Mouse (Mus musculus) gastrocnemius, postnatal 25 days (tissue): ENCODE measurements at regions not wholly inside any gene's neighbourhood (a gene's known extent, or its start where the extent isn't known, plus 50 kb on each side); places are given as distances from the start of the nearest gene placed in this dataset.

ENCODE experiments used
- DNase-seq: peaks from one replicate; pipeline ENCODE4 v3.0.0; 2022

DNA sequence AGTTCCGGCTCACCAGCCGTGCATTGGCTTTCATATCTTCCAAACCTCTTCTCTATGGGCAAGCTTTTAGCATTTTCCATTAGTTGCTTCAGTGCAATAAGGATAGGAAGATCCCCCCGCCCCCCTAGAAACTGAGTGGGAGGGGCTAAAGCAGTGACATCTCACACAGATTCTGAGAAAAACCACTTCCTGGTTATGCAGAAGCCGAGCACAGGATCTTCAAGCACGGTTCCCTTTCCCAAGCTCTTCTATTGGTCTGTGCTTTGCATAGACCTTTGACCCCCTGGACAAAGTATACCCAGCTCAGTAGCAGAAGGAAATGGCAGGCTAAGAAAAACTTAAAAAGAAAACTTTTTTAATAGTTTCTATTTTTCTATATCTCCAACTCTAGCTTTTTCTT, 86.1 kb upstream of the Cep162 start:
- DNase-seq, result no peak

DNA sequence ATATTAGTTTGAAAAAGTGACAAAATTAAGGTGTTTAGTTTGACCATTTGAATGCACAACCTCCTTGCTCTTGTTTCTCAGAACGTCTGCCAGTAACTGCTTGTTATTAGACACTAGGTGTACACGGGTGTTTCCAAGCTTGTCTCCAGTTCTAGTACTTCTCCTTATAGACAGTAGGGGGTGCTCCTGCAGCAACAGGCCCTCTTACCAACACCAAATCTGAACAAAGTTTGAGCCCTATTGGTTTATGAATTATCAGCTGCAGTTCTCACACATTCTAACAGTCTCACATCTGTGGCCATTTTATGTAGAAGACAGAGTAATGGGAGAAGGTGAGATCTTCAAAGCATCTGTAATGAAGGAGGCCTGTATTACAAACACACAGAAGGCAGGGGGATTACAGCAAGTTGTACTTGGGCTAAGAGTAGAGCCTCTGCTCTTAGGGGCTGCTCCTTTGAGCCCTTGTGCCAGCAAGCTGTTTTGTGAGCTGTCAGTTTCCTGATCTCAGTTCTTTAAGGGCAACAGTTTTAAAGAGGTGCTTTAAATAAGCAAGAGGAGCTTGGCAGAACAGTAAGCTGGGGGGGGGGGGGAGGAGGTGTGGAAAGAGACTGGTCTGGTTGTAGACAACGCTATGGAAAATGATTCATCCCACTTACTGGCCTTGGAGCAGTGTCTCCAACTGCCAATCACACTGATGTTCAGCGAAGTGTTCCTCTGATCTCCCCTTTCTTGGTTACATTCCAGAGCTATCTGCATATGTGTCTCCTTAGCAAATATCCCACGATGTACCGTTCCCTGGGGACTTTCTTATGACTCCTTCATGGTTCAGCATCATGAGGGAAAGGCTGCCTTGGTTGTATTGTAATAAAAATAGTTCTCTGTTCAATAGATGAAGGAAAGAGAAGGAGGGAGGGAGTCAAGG, 71.3 kb upstream of the Cep162 start:
- DNase-seq, result no peak

DNA sequence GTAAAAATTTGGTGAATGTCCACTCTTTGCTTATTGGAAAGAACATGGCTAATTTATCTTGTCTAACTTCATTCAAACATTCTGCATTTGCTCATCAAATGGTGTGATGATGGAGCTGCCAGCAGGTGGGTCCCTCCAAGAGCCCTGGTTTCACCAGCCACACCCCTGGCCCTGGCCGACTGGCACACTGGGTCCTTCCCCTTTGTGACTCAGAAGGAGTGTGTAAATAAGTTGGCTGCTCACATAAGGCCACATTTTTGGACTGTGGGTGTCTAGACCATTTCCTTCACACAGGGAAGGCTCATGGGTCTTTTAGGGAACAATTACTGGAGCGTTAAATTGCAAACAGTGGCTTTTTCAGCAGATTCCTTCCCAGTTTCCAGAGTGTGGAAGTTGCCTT, 68.4 kb upstream of the Cep162 start:
- no peak for DNase-seq

DNA sequence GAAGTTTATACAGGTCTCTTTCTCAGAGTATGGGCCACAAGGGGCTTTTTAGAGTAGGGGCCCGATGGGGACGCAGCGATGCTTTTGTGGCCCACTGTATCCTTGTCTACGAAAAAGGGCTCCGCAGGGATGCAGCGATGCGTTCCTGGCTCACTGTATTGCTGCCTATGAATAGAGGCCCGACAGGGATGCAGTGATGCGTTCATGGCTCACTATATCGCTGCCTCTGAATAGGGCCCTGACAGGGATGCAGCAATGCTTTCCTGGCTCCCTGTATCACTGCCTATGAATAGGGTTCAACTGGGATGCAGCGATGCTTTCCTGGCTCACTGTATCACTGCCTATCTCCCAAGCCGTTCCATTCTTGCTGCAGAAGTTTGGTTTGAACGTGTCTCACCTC, 65.4 kb upstream of the Cep162 start:
- DNase-seq, result no peak

DNA sequence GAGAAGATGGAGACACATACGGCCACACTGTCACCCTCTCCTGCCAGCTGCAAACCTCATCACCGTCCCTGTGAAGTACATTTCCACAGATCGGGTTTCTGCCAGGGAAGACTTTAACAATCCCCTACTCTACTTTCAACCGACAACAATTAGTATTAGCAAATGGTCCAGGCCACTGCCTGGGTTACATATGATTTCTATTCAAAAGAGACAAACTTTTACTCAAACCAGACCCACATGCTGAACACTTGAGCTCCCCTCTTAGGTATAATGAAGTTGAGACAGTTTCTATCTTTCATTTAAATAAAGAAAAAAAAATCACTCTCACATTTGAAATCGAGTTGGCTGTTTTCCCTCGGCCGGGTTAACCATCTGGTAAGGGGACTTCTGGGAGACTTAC, 63.4 kb upstream of the Cep162 start:
- peak; percentile 7 for DNase-seq

DNA sequence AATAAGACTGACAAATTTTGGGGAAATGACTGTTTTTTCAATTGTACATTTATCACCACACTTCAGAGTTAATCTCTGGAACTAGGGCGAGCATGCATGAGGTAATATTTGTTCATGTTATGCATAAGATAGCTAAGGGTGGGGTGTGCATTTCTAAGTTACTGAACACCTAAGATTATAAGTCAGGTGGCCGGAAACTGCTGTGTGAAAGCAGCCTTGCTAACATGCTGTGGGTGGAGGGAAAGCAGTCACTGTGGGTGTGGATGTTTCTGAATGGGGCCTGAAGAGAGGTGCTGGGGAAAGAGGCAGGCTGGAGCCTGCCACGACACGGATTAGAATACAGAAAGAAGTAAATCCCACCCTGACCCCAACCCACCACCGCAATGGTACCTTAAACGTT, 54.8 kb upstream of the Cep162 start:
- DNase-seq, result no peak
